Mouse (Mus musculus): Measurements from ENCODE around the gene Fezf2.

The Fezf2 gene

GRCm38 (mm10) chr14:12342458-12343131 is 5.4 kb downstream of the Fezf2 start:
- DNase-seq (ENCODE audit: low spot score), result no peak

DNA sequence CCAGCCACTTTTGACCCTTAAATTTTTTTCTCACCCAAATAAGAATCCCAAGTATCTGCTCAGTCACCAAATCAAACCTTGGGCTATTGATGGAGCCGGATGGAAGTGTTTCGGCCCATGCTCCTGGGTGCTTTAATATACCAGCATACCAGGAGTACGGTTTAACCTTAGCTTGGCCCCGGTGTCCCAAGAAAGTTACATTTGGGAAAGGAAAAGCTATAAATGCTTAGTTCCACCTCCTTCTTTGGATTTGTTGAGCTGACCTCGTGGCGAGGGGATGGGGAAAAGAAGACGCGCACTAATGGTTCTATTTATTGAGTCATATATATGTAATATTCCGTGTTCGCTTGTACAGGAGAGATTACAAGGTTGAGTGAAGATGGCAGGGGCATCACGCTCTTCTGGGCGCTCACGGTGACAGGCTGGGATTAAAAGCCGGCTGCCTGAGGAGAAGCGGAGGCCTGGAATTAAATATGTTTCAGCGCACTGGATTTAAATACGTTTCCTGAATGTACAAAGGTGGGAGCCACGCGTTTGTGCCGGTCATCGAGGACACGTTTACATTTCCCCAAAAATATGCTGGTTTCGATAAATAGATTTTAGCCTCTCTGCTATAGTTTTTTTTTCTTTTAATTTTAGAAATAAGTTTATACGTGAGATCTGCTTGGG is 6.1 kb downstream of the Fezf2 start:
- no peak for DNase-seq (ENCODE audit: low spot score)

GRCm38 (mm10) chr14:12341075-12341788 is 6.8 kb downstream of the Fezf2 start:
- DNase-seq (ENCODE audit: low spot score), result no peak

DNA sequence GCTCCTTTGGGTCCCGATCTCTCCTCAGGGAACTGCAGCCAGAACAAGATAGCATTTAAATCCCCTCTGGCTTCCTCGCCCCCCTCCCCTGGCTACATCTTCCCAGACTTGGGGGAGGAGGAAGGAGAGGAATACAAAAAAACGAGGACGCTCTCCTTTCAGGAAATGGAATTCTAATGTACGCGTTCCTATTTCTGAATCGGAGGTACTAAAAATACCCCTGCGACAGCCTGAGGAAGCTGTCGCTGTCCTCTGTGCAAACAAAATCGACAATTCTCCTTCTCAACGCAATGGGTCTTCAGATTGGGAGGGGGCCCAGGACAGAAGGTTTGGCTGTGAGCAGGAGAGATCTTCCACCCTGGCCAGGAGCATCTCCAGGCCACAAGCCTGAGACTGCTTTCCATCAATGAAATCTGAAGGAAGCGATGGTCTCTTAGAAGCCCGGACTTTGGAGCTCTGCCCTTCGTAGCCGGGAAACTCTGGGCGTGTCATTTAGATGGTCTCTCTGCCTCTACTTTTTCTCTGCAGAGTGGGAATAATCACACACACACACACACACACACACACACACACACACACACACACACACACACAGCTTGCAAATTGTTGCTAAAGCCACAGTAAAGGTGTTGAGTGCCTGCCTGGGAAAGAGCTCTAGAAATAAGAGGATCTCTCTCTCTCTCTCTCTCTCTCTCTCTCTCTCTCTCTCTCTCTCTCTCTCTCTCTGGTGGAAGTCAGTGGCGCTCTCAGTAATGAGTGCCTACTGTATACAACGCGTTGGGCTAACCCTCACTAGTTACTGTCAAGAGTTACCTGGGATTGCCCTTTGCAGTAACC is 7.5 kb downstream of the Fezf2 start:
- no peak for DNase-seq (ENCODE audit: low spot score)

DNA sequence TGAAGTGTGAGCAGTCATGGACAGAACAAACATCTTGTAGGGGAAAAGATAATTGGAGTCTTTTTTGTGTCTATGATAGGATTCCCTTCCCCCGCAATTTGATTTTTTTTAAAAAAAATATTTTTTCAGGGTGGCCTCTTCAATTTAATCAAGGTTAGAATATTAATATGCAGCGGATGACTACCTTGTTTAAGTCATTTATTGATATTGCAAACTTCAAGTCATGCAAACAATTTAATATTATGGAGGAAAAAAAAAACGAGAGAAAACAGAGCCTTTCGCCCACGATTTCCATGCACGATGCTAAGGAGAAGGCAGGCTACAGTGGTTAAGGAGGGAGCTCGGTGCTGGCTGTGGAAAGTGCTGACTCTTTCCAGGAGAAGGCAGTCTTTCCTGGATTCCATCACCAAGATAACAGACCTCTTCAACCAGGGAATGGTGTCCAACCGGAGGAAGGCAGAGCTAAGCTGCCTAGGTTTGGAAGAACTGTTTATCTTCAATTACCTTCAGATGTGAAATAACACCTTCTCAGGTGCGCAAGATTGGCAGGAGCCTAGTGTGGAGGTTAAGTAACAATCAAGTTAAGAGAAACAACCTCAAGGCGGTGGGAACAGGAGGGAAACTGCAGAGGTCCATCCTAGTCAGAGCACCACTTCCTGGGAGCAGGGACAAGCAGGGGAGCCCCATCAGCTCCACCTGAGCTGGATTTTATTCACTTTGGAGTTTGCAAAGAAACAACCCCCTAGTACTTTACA is 9.0 kb downstream of the Fezf2 start:
- DNase-seq (ENCODE audit: low spot score), result no peak

GRCm38 (mm10) chr14:12337998-12338809 is 9.8 kb downstream of the Fezf2 start:
- DNase-seq (ENCODE audit: low spot score), result no peak

DNA sequence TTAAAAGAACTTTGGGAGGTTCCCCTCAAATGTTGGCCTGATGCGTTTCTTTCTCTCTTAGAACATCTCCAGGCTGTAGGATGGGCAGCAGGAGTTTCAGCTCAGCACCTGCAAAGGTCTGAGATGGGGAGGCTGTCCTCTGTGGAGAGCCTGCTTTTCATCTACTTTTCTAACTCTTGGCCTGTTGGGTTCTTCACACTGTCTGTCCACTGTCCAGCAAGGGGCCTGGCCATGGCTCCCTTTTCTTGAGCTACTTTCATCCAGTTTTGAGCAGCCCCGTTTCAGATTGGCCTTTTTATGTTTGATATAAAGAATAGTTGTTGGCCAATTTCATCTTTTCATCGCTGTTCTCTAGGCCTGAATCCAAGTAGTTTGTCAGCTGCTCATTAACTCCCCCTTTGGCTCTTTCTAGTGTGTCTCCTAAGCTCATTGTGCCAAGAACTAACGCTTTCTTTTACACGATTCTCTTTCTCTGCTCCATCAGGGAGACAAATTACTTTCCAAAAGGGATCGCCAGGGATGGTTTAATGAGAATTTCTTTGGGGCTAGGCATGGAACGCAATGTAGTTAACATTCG is 10.5 kb downstream of the Fezf2 start:
- no peak for DNase-seq (ENCODE audit: low spot score)

- DNase-seq (ENCODE audit: low spot score), result no peak
Measured at GRCm38 (mm10) chr14:12334925-12335324, 13.1 kb downstream of the Fezf2 start.

- no peak for DNase-seq (ENCODE audit: low spot score)
Measured at GRCm38 (mm10) chr14:12333622-12334021, 14.4 kb downstream of the Fezf2 start.

- no peak for DNase-seq (ENCODE audit: low spot score)
Measured at GRCm38 (mm10) chr14:12303106-12303505, 44.9 kb downstream of the Fezf2 start.

- DNase-seq (ENCODE audit: low spot score), result no peak
Measured at GRCm38 (mm10) chr14:12300677-12301076, 47.3 kb downstream of the Fezf2 start.

DNA sequence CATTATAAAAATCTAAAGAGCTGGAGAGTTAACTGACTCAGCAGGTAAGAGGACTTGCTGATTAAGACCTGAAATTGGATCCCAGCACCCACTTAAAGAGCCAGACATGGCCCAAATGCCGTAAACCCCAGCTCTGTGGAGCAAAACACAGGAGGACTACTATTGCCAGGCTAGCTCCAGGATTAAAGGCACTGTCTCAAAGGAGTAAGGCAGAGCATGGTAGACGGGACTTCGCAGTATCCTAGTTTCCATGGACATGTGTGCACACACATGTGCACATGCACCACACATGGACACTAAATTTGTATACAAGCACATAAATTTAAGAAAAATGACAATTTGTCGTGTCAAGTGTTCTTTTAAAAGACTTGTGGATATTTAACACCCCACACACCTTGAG is 47.7 kb downstream of the Fezf2 start:
- no peak for DNase-seq (ENCODE audit: low spot score)

GRCm38 (mm10) chr14:12299654-12300053 is 48.3 kb downstream of the Fezf2 start:
- DNase-seq (ENCODE audit: low spot score), result no peak

GRCm38 (mm10) chr14:12299171-12299570 is 48.8 kb downstream of the Fezf2 start:
- no peak for DNase-seq (ENCODE audit: low spot score)

- no peak for DNase-seq (ENCODE audit: low spot score)
Measured at GRCm38 (mm10) chr14:12296391-12296790, 51.6 kb downstream of the Fezf2 start.
